Mouse (Mus musculus) embryonic stem cell, embryonic (primary cell): ENCODE measurements around the gene Scamp2.

Experiments used
- CTCF ChIA-PET, 4 experiments: fragments of 300-600 bp in 2 of 4; fragments of 350-600 bp in 2 of 4; sonication (Branson Sonifier 250); formaldehyde crosslinking; loops; one replicate each; lab custom pipeline; 2022; ENCODE audit warnings: inconsistent platforms in 2 of 4; lab: Charles Lee
- POLR2A ChIA-PET, 4 experiments: fragments of 300-600 bp in 2 of 4; fragments of 350-600 bp in 2 of 4; sonication (Branson Sonifier 250); formaldehyde crosslinking; loops; one replicate each; lab custom pipeline; 2022; ENCODE audit warnings: antibody characterized with exemption in 4 of 4, inconsistent platforms in 1 of 4; lab: Charles Lee

The Scamp2 gene

GRCm38 (mm10) chr9:57561711-57562099, 962 bp downstream of the Scamp2 start:
- POLR2A ChIA-PET, result interaction anchor here in 3 of 4 experiments (0.6 to 2.5 kb wide), 20 partner anchors 8 to 94 kb away, joined by 3 to 32 read pairs (median 3); partner anchors contain the start of genes Rpp25 (in 3 of the 3), Mpi (in 2 of the 3), Cox5a (in 1 of the 3) and Scamp5 (in 1 of the 3)
- CTCF ChIA-PET, result interaction anchor here in 3 of 4 experiments (0.5 to 1.0 kb wide), 3 partner anchors 20 to 648 kb away, joined by 3 to 4 read pairs (median 4); no protein-coding TSS in a partner anchor

DNA sequence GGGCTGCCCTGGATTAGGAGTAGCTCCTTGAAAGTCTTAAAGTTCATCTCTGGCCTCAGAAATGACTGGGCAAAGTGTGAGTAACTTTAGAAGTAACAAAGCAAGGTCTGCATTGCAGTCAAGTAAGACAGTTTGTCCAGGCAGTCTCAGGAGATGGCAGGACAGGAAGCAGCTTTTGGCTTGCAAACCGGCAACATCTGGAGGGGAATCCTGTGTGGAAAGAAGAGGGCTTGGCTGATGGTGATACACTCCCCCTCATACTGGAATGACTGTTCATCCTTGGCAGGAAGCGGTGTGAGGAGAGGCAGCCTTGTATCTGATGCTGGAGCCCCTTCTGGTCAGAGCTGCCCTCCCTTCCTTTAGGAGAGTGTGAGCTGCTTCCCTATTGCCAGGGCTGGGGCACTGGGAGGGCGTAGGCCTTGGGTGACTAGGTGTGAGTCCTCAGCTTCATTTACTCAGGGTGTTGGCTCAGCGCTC, 2.2 kb downstream of the Scamp2 start:
- POLR2A ChIA-PET, result interaction anchor here in 3 of 4 experiments (0.5 to 2.5 kb wide), 23 partner anchors 7 to 246 kb away, joined by 3 to 32 read pairs (median 3); partner anchors contain the start of genes Mpi (in 2 of the 3), Cox5a (in 1 of the 3) and Rpp25 (in 1 of the 3)
- CTCF ChIA-PET, result interaction anchor here in 3 of 4 experiments (0.5 to 1.2 kb wide), 9 partner anchors 21 to 738 kb away, joined by 3 to 5 read pairs (median 3); partner anchors contain the start of gene Cox5a (in 1 of the 3)

GRCm38 (mm10) chr9:57564609-57565008, 3.9 kb downstream of the Scamp2 start:
- POLR2A ChIA-PET, result interaction anchor here in 2 of 4 experiments (0.7 to 1.7 kb wide), 3 partner anchors 18 to 71 kb away, joined by 3 to 4 read pairs (median 3); partner anchors contain the start of gene Ulk3 (in 1 of the 2)
- CTCF ChIA-PET, result no interaction called here

- ChIA-PET POLR2A (interaction anchor here in 1 of 4 experiments (0.9 to 1.8 kb wide), 4 partner anchors 13 to 88 kb away, joined by 3 to 5 read pairs (median 4); partner anchors contain the start of genes Csk, Mpi and Ulk3), CTCF (interaction anchor here in 2 of 4 experiments (1.0 to 1.5 kb wide), 3 partner anchors 24 to 179 kb away, joined by 3 to 7 read pairs (median 4); no protein-coding TSS in a partner anchor)
Measured at GRCm38 (mm10) chr9:57565741-57566221, 5.0 kb downstream of the Scamp2 start.

DNA sequence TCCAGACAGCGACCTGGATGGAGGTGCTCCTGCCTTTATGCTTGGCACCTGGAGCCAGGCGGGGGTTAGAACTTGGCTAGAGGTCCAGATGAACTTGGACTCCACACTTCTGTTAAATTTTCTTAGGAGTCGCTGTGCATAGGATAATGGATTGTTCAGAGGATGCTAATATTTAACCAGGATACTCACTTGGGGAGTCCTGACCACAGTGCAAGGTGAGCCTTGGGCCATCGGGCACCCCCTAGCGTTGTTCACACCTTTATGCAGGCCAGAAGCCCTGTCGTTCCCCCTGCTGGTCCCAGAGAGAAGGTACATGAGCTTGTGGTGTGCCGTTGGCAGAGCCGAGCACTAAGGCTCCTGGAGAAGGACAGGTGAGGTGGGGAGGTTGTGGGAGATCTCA, 6.1 kb downstream of the Scamp2 start:
- POLR2A ChIA-PET, result interaction anchor here (0.6 to 1.8 kb wide), 20 partner anchors 9 to 253 kb away, joined by 3 to 8 read pairs (median 4); partner anchors contain the start of genes Csk (in 1 of the 4), Mpi (in 1 of the 4), Rpp25 (in 1 of the 4) and Ulk3 (in 1 of the 4)
- CTCF ChIA-PET, result interaction anchor here (0.5 to 2.3 kb wide), 56 partner anchors 10 to 675 kb away, joined by 3 to 24 read pairs (median 4); partner anchors contain the start of genes Mpi (in 2 of the 4), Ulk3 (in 2 of the 4), Cox5a (in 1 of the 4) and Cplx3 (in 1 of the 4)

DNA sequence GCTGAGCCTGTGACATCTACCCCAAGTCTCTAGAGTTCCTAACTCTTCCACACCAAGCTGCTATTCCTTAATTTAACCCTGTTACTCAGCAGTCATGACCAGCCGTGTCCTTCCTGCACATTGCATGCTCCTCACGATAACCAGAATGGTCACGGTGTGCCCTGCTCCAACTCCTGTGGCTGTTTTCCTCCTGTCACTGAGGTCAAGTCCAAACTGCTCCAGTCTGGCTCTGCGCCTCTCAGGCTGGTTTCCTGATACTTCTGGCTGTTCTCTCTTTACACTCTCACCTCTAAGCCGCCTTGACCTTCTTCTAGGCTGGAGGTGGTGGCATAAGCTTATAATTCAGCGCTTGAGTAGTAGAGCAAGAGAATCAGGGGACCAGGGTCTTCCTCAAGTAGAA, 7.8 kb downstream of the Scamp2 start:
- CTCF ChIA-PET, result interaction anchor here in 2 of 4 experiments (0.6 to 2.3 kb wide), 2 partner anchors 60 to 82 kb away, joined by 3 to 11 read pairs; no protein-coding TSS in a partner anchor
- POLR2A ChIA-PET, result interaction anchor here in 1 of 4 experiments (0.9 to 1.6 kb wide), 2 partner anchors 16 to 65 kb away, joined by 3 to 4 read pairs; partner anchors contain the start of genes Mpi and Rpp25

- ChIA-PET POLR2A (interaction anchor here in 2 of 4 experiments (0.6 to 1.4 kb wide), 5 partner anchors 10 to 578 kb away, joined by 3 to 5 read pairs (median 3); no protein-coding TSS in a partner anchor), CTCF (interaction anchor here in 2 of 4 experiments (0.5 to 1.0 kb wide), 4 partner anchors 20 to 55 kb away, joined by 3 to 6 read pairs (median 4); no protein-coding TSS in a partner anchor)
Measured at GRCm38 (mm10) chr9:57574397-57574796, 13.7 kb downstream of the Scamp2 start.

GRCm38 (mm10) chr9:57575577-57575976, 14.8 kb downstream of the Scamp2 start:
- ChIA-PET POLR2A (interaction anchor here in 1 of 4 experiments (0.7 kb wide), 1 partner anchor 35 kb away, joined by 3 read pairs; no protein-coding TSS in a partner anchor), CTCF (no interaction called here)

- ChIA-PET CTCF (interaction anchor here in 1 of 4 experiments (1.1 to 1.2 kb wide), 2 partner anchors 10 to 92 kb away, joined by 3 to 4 read pairs; no protein-coding TSS in a partner anchor), POLR2A (interaction anchor here in 1 of 4 experiments (0.6 to 0.8 kb wide), 2 partner anchors 41 to 266 kb away, joined by 3 to 4 read pairs; no protein-coding TSS in a partner anchor)
Measured at GRCm38 (mm10) chr9:57577144-57577849, 16.6 kb downstream of the Scamp2 start.

DNA sequence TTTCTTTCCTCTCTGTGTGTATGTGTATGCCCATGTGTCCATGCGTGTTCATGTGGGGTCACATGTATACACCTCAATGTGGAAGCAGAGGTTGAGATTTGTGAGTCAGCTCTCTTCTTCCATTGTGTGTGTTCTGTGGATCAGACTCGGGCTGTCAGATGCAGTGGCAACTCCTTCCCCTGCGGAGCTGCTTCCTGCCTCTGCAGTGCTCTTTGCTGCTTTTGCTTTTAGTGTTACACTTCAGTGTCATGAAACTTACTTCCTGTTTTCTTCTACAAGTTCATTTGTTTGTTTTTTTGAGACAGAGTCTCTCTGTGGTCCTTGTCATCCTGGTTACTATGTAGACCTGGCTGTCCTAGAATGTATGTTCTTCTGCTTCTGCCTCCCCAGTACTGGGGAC, 24.2 kb downstream of the Scamp2 start:
- ChIA-PET POLR2A (interaction anchor here in 2 of 4 experiments (0.5 to 1.6 kb wide), 4 partner anchors 10 to 32 kb away, joined by 3 to 5 read pairs (median 3); partner anchors contain the start of gene Mpi (in 1 of the 2)), CTCF (interaction anchor here in 1 of 4 experiments (0.7 kb wide), 1 partner anchor 90 kb away, joined by 3 read pairs; no protein-coding TSS in a partner anchor)

DNA sequence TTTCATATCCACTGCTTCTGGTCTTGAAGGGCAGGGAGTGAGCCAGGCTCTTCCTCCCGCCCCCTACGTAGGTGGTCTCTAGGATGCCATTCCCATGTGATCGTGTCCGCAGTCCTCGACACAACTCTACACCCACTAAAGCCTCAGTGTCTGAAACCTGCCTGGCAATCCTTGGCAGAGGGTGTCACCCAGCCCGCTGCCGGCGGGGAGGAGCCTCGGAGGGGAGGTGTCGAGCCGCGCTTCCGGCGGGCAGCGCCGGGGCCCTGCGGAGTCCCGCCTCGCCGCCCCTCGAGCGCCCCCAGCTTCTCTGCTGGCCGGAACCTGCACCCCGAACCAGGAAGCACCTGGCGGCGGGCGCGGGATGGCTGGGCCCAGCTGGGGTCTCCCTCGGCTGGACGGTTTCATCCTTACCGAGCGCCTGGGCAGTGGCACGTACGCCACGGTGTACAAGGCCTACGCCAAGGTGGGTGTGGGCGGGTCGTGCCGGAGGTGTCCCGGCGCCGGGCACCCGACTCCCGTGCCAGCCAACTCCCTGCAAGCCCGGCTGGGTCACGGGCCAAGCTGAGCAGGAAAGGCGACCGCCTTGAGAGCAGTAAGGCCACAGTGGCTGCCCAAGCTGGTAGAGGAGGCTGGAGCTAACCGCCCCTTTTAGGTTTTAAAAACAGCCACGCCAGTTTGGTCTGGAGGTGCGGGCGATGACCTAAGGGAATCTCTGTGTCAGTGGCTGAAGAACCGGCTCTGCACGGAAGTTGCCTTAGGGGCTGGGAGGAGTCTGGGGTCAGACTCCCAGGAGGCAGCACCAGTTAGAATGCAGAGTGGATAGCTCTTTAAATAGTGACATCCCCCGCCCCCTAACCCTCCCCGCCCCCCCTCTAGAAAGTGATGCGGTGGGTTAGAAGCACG, 28.7 kb downstream of the Scamp2 start, which contains the start of gene Ulk3:
Gene Ulk3 (plus strand): TSS at position 229 of the 903 bp plus-strand sequence.
- CTCF ChIA-PET, result interaction anchor here (0.5 to 1.5 kb wide), 16 partner anchors 17 to 952 kb away, joined by 3 to 7 read pairs (median 3); partner anchors contain the start of gene Cplx3 (in 1 of the 4)
- POLR2A ChIA-PET, result interaction anchor here in 3 of 4 experiments (0.5 to 1.5 kb wide), 29 partner anchors 8 to 247 kb away, joined by 3 to 7 read pairs (median 4); partner anchors contain the start of genes Cox5a (in 2 of the 3), Rpp25 (in 2 of the 3), Arid3b (in 1 of the 3) and Cplx3 (in 1 of the 3)

GRCm38 (mm10) chr9:57590726-57591125, 30.0 kb downstream of the Scamp2 start:
- ChIA-PET POLR2A (interaction anchor here in 2 of 4 experiments (0.8 to 1.5 kb wide), 6 partner anchors 12 to 66 kb away, joined by 3 to 4 read pairs (median 4); partner anchors contain the start of genes Cplx3 (in 1 of the 2) and Csk (in 1 of the 2)), CTCF (interaction anchor here in 2 of 4 experiments (0.9 to 1.6 kb wide), 3 partner anchors 24 to 955 kb away, joined by 3 to 4 read pairs (median 3); no protein-coding TSS in a partner anchor)

DNA sequence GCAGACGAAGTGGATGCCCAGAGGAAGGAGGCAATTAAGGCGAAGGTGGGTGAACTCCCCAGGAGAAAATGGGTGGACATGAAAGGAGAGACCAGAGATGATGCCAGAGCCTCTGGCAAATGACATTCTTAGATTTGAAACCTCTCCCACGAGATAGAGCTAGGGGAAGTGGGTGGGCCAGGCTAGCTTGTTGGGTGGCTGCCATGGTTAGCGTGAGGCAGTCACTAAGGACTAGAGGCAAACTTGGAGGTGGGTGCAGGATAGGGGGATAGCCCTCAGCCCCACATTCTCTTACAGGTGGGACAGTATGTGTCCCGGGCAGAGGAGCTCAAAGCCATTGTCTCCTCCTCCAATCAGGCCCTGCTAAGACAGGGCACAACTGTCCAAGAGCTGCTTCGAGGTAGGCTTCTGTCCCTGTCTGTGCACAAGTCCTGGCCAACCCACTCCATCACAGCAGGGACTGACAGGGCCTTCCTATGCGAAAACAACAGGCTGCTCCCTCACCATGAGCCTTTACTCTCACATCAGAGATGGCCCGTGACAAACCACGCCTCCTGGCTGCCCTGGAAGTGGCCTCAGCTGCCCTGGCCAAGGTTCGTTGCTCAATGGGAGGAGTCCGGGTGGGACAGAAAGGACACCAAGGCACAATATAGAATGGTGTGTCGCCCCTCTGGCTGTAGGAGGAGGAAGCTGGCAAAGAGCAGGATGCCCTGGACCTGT, 32.9 kb downstream of the Scamp2 start:
- ChIA-PET POLR2A (interaction anchor here in 2 of 4 experiments (0.5 to 2.1 kb wide), 7 partner anchors 12 to 100 kb away, joined by 3 to 7 read pairs (median 3); partner anchors contain the start of gene Lman1l (in 1 of the 2)), CTCF (interaction anchor here in 1 of 4 experiments (1.2 to 2.1 kb wide), 4 partner anchors 20 to 52 kb away, joined by 3 to 6 read pairs (median 4); no protein-coding TSS in a partner anchor)

- ChIA-PET POLR2A (interaction anchor here in 2 of 4 experiments (0.5 to 2.1 kb wide), 10 partner anchors 13 to 99 kb away, joined by 3 to 7 read pairs (median 3); partner anchors contain the start of genes Lman1l (in 1 of the 2) and Mpi (in 1 of the 2)), CTCF (interaction anchor here in 1 of 4 experiments (1.2 to 2.1 kb wide), 5 partner anchors 20 to 53 kb away, joined by 3 to 6 read pairs (median 3); no protein-coding TSS in a partner anchor)
Measured at GRCm38 (mm10) chr9:57594174-57594509, 33.4 kb downstream of the Scamp2 start.

DNA sequence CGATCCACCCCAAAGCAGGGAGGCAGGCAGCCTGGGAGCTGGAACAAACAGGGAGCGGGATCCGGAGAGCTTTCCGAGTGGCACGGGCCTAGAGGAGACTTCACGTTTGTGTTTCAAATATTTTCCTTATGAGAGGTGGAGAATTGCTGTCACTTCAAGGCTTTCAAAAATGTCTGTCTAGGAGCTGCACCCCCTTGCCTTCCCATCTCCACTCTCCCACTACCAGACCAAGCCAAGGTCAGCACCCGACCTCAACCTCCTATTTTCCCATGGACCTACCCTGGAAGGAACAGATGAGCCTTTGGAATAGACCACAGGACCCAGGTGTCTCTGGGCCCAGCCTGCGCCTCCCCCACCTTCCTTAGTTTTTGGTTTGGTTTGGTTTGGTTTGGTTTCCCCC, 36.5 kb downstream of the Scamp2 start:
- CTCF ChIA-PET, result interaction anchor here in 2 of 4 experiments (0.6 to 0.9 kb wide), 4 partner anchors 10 to 137 kb away, joined by 3 to 8 read pairs (median 3); no protein-coding TSS in a partner anchor
- POLR2A ChIA-PET, result no interaction called here
